Mouse (Mus musculus): ENCODE results near the gene Arl14ep.
A peak's percentile ranks its signal among the peaks of the same experiment; 100 is the strongest.

DNA sequence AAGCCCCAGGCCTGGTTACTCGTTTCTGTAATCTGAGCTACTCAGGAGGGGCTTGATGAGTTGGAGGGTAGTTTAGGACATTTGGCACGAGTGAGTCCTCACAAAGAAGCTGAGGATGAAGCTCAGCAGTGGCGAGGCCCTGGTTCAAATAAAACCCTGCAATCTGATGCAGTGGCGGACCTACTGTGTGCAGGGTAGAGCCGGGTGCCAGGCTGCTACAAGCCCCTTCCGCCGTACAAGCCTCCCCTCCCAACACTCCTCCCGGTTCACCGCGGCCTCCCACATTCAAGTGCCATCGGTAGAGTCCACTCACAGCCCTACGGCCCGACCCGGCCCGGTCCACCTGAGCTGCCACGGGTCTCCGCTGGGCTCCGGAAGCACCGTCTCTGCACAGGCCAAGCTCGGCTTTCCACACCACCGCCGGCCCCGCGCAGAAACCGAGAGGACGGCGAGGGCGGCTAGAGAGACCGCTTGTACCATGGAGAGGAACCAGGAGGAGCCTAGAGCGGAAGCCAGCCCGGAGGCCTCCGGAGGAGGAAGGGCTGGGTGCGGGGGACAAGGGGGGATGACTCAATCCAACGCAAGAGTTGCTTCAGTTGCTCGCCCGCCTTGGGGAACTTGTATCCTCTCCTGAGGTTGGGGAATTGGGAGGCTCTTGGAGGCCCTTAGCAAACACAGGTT is at the start of gene Arl14ep:
- TF ChIP-seq POLR2A (IDR thresholded peaks at IDR 0.05; ENCODE audit: borderline replicate concordance, insufficient read depth, low read length) (peak; percentile 74), CTCF (IDR thresholded peaks at IDR 0.05; ENCODE audit: borderline replicate concordance, insufficient read depth, low read depth, low read length) (no peak)
